Mouse (Mus musculus): ENCODE data around the gene Tnk1. TPM values are rescaled to one million over a fixed set of nuclear protein-coding genes. Genes with fewer than 3 reads are reported as not detected.

Tnk1 gene
- under 1 TPM; 0.08 to 0.72 TPM for polyA plus RNA-seq (2017; shearing (Covaris generic))

GRCm38 (mm10) chr11:69858113-69858998, at the start of gene Tnk1:
Gene Tnk1 (minus strand): TSS chr11:69858730.

GRCm38 (mm10) chr11:69900471-69901405, 42.2 kb upstream of the Tnk1 start, which contains the start of the genes 2810408A11Rik and Neurl4:
Gene 2810408A11Rik (minus strand): TSS chr11:69900987.
Gene Neurl4 (plus strand): TSS chr11:69901072.

GRCm38 (mm10) chr11:69895291-69895690, 36.8 kb upstream of the Tnk1 start, which contains the start of gene Acap1:
Gene Acap1 (minus strand): TSS chr11:69895539.

GRCm38 (mm10) chr11:69880853-69881603, 22.5 kb upstream of the Tnk1 start, which contains the start of gene Kctd11:
Gene Kctd11 (minus strand): TSS chr11:69881406.

GRCm38 (mm10) chr11:69877878-69878277, 19.3 kb upstream of the Tnk1 start, which contains the start of gene Tmem95:
Gene Tmem95 (minus strand): TSS chr11:69878018.

GRCm38 (mm10) chr11:69846198-69846680, 12.3 kb downstream of the Tnk1 start, which contains the start of gene Plscr3:
Gene Plscr3 (plus strand): TSS chr11:69846376.

GRCm38 (mm10) chr11:69837952-69838713, 20.4 kb downstream of the Tnk1 start, which contains the start of gene Tmem256:
Gene Tmem256 (plus strand): TSS chr11:69838514.

GRCm38 (mm10) chr11:69837604-69837951, 21.0 kb downstream of the Tnk1 start, which contains the start of gene Nlgn2:
Gene Nlgn2 (minus strand): TSS chr11:69837784.

GRCm38 (mm10) chr11:69822080-69822479, 36.5 kb downstream of the Tnk1 start, which contains the start of gene Spem1:
Gene Spem1 (minus strand): TSS chr11:69822180.

GRCm38 (mm10) chr11:69818365-69818764, 40.2 kb downstream of the Tnk1 start, which contains the start of gene Spem2:
Gene Spem2 (minus strand): TSS chr11:69818465.

GRCm38 (mm10) chr11:69815155-69815554, 43.4 kb downstream of the Tnk1 start, which contains the start of gene Gm39566:
Gene Gm39566 (minus strand): TSS chr11:69815298.

GRCm38 (mm10) chr11:69804972-69805909, 53.3 kb downstream of the Tnk1 start, which contains the start of gene Tmem102:
Gene Tmem102 (minus strand): TSS chr11:69805624.

GRCm38 (mm10) chr11:69801379-69801977, 57.1 kb downstream of the Tnk1 start, which contains the start of gene Fgf11:
Gene Fgf11 (minus strand): TSS chr11:69801857.

Other genes with a start within 250 kb of the Tnk1 start
- under 1 TPM; 0.33 to 0.57 TPM for gene Shbg, start 240.8 kb downstream of the Tnk1 start, polyA plus RNA-seq (2017; shearing (Covaris generic))
- gene Sat2, start 236.7 kb downstream of the Tnk1 start, polyA plus RNA-seq (2017; shearing (Covaris generic)): 1 to 10 TPM in 1 of 2 experiments, not detected in 1; 2.8 TPM
- gene Fxr2, start 225.7 kb downstream of the Tnk1 start, polyA plus RNA-seq (2017; shearing (Covaris generic)): 10 to 100 TPM; 59.9 to 74.5 TPM
- gene Sox15, start 203.4 kb downstream of the Tnk1 start, polyA plus RNA-seq (2017; shearing (Covaris generic)): 1 to 10 TPM in 1 of 2 experiments, under 1 TPM in 1; 0.55 to 3.1 TPM
- 10 to 100 TPM; 47.5 to 52.3 TPM for gene Mpdu1, start 196.1 kb downstream of the Tnk1 start, polyA plus RNA-seq (2017; shearing (Covaris generic))
- 10 to 100 TPM in 1 of 2 experiments, 1 to 10 TPM in 1; 1.7 to 11.0 TPM for gene Cd68, start 192.6 kb downstream of the Tnk1 start, polyA plus RNA-seq (2017; shearing (Covaris generic))
- gene Eif4a1, start 186.3 kb downstream of the Tnk1 start, polyA plus RNA-seq (2017; shearing (Covaris generic)): 100 to 1,000 TPM; 493 to 540 TPM
- 10 to 100 TPM; 33.1 to 37.3 TPM for gene Senp3, start 176.6 kb downstream of the Tnk1 start, polyA plus RNA-seq (2017; shearing (Covaris generic))
- not detected for gene Tnfsf13, start 172.9 kb downstream of the Tnk1 start, polyA plus RNA-seq (2017; shearing (Covaris generic))
- gene Tnfsf12, start 162.9 kb downstream of the Tnk1 start, polyA plus RNA-seq (2017; shearing (Covaris generic)): not detected
- gene Tnfsfm13, start 162.6 kb downstream of the Tnk1 start, polyA plus RNA-seq (2017; shearing (Covaris generic)): under 1 TPM in 1 of 2 experiments, not detected in 1; 0.45 TPM
- 10 to 100 TPM; 43.7 to 44.7 TPM for gene Polr2a, start 100.1 kb downstream of the Tnk1 start, polyA plus RNA-seq (2017; shearing (Covaris generic))
- gene Slc35g3, start 96.8 kb downstream of the Tnk1 start, polyA plus RNA-seq (2017; shearing (Covaris generic)): 1 to 10 TPM in 1 of 2 experiments, under 1 TPM in 1; 0.29 to 1.3 TPM
- gene Zbtb4, start 92.8 kb downstream of the Tnk1 start, polyA plus RNA-seq (2017; shearing (Covaris generic)): 1 to 10 TPM; 3.8 to 5.3 TPM
- gene Chrnb1, start 62.8 kb downstream of the Tnk1 start, polyA plus RNA-seq (2017; shearing (Covaris generic)): 1 to 10 TPM in 1 of 2 experiments, under 1 TPM in 1; 0.13 to 4.3 TPM
- not detected for gene Fgf11, start 56.9 kb downstream of the Tnk1 start, polyA plus RNA-seq (2017; shearing (Covaris generic))
- not detected for gene Tmem102, start 53.1 kb downstream of the Tnk1 start, polyA plus RNA-seq (2017; shearing (Covaris generic))
- under 1 TPM in 1 of 2 experiments, not detected in 1; 0.39 TPM for gene Gm39566, start 43.4 kb downstream of the Tnk1 start, polyA plus RNA-seq (2017; shearing (Covaris generic))
- not detected for gene Spem2, start 40.3 kb downstream of the Tnk1 start, polyA plus RNA-seq (2017; shearing (Covaris generic))
- gene Spem1, start 36.5 kb downstream of the Tnk1 start, polyA plus RNA-seq (2017; shearing (Covaris generic)): 1 to 10 TPM in 1 of 2 experiments, not detected in 1; 2.1 TPM
- gene Nlgn2, start 20.9 kb downstream of the Tnk1 start, polyA plus RNA-seq (2017; shearing (Covaris generic)): under 1 TPM; 0.26 to 0.83 TPM
- 10 to 100 TPM; 64.6 to 89.9 TPM for gene Tmem256, start 20.2 kb downstream of the Tnk1 start, polyA plus RNA-seq (2017; shearing (Covaris generic))
- gene Plscr3, start 12.4 kb downstream of the Tnk1 start, polyA plus RNA-seq (2017; shearing (Covaris generic)): 10 to 100 TPM; 15.4 to 18.5 TPM
- gene Tmem95, start 19.3 kb upstream of the Tnk1 start, polyA plus RNA-seq (2017; shearing (Covaris generic)): under 1 TPM in 1 of 2 experiments, not detected in 1; 0.93 TPM
- gene Kctd11, start 22.7 kb upstream of the Tnk1 start, polyA plus RNA-seq (2017; shearing (Covaris generic)): 1 to 10 TPM; 1.3 TPM
- 100 to 1,000 TPM; 503 to 589 TPM for gene Acap1, start 36.8 kb upstream of the Tnk1 start, polyA plus RNA-seq (2017; shearing (Covaris generic))
- 1 to 10 TPM; 3.6 to 4.8 TPM for gene 2810408A11Rik, start 42.3 kb upstream of the Tnk1 start, polyA plus RNA-seq (2017; shearing (Covaris generic))
- gene Neurl4, start 42.3 kb upstream of the Tnk1 start, polyA plus RNA-seq (2017; shearing (Covaris generic)): 10 to 100 TPM in 1 of 2 experiments, 1 to 10 TPM in 1; 6.4 to 11.6 TPM
- 100 to 1,000 TPM; 175 to 265 TPM for gene Gps2, start 55.2 kb upstream of the Tnk1 start, polyA plus RNA-seq (2017; shearing (Covaris generic))
- gene Eif5a, start 63.2 kb upstream of the Tnk1 start, polyA plus RNA-seq (2017; shearing (Covaris generic)): 1,000 to 10,000 TPM; 1,144 to 1,177 TPM
- not detected for gene Ybx2, start 77.1 kb upstream of the Tnk1 start, polyA plus RNA-seq (2017; shearing (Covaris generic))
- gene Slc2a4, start 89.5 kb upstream of the Tnk1 start, polyA plus RNA-seq (2017; shearing (Covaris generic)): 1 to 10 TPM in 1 of 2 experiments, not detected in 1; 1.5 TPM
- gene Cldn7, start 106.0 kb upstream of the Tnk1 start, polyA plus RNA-seq (2017; shearing (Covaris generic)): 1 to 10 TPM in 1 of 2 experiments, under 1 TPM in 1; 0.81 to 1.2 TPM
- 10 to 100 TPM; 39.1 to 74.9 TPM for gene Ctdnep1, start 122.4 kb upstream of the Tnk1 start, polyA plus RNA-seq (2017; shearing (Covaris generic))
- gene Elp5, start 123.8 kb upstream of the Tnk1 start, polyA plus RNA-seq (2017; shearing (Covaris generic)): 10 to 100 TPM; 63.7 to 67.7 TPM
- 100 to 1,000 TPM; 391 to 427 TPM for gene Gabarap, start 132.4 kb upstream of the Tnk1 start, polyA plus RNA-seq (2017; shearing (Covaris generic))
- gene Phf23, start 137.0 kb upstream of the Tnk1 start, polyA plus RNA-seq (2017; shearing (Covaris generic)): 10 to 100 TPM; 85.5 to 94.7 TPM
- 10 to 100 TPM; 26.6 to 46.3 TPM for gene Dvl2, start 141.9 kb upstream of the Tnk1 start, polyA plus RNA-seq (2017; shearing (Covaris generic))
- 100 to 1,000 TPM in 1 of 2 experiments, 10 to 100 TPM in 1; 97.3 to 113 TPM for gene Acadvl, start 156.7 kb upstream of the Tnk1 start, polyA plus RNA-seq (2017; shearing (Covaris generic))
- gene Dlg4, start 158.2 kb upstream of the Tnk1 start, polyA plus RNA-seq (2017; shearing (Covaris generic)): 10 to 100 TPM in 1 of 2 experiments, 1 to 10 TPM in 1; 9.1 to 10.5 TPM
- gene Asgr1, start 195.4 kb upstream of the Tnk1 start, polyA plus RNA-seq (2017; shearing (Covaris generic)): not detected
- not detected for gene Asgr2, start 233.9 kb upstream of the Tnk1 start, polyA plus RNA-seq (2017; shearing (Covaris generic))

All from inflammation-experienced regulatory T-cells (primary cell).